Mouse (Mus musculus) limb, embryonic 14.5 days (tissue): ENCODE data around the gene Pnldc1. TPM values are rescaled to one million over a fixed set of nuclear protein-coding genes. Genes with fewer than 3 reads are reported as not detected.

Source experiments
- ATAC-seq: fragments of 200-750 bp; cut with Nextera tagmentation; 2 replicates; pipeline ENCODE4 v1.8.0; 2017; ENCODE audit warnings: low read depth, moderate number of reproducible peaks, moderate TSS enrichment; ENCODE audit not compliant: low FRiP score
- DNase-seq: peaks from one replicate; pipeline ENCODE4 v3.0.0-alpha.2; 2015; ENCODE audit warnings: low spot score
- H3K27ac ChIP-seq: fragments of 300-500 bp; sonication (generic); replicated peaks from 2 replicates; pipeline ENCODE4 v1.5.1; 2014; ENCODE audit warnings: low read depth, mild to moderate bottlenecking, low read length, moderate library complexity, mixed read lengths
- H3K27me3 ChIP-seq: fragments of 300-500 bp; sonication (generic); 2 replicates; pipeline ENCODE4 v1.6.1; 2014; ENCODE audit warnings: low read length, mixed read lengths; ENCODE audit not compliant: control insufficient read depth, insufficient read depth
- H3K36me3 ChIP-seq: fragments of 300-500 bp; sonication (generic); 2 replicates; pipeline ENCODE4 v1.6.1; 2014; ENCODE audit warnings: mild to moderate bottlenecking, low read length, moderate library complexity, mixed read lengths; ENCODE audit not compliant: control insufficient read depth, insufficient read depth
- H3K4me1 ChIP-seq: fragments of 300-500 bp; sonication (generic); 2 replicates; pipeline ENCODE4 v1.6.1; 2014; ENCODE audit warnings: antibody characterized with exemption, low read length, mixed read lengths; ENCODE audit not compliant: control insufficient read depth, insufficient read depth
- H3K4me2 ChIP-seq: fragments of 300-500 bp; sonication (generic); replicated peaks from 2 replicates; pipeline ENCODE4 v1.6.1; 2014; ENCODE audit warnings: low read depth, mild to moderate bottlenecking, low read length, moderate library complexity; ENCODE audit not compliant: severe bottlenecking
- H3K4me3 ChIP-seq: fragments of 300-500 bp; sonication (generic); replicated peaks from 2 replicates; pipeline ENCODE4 v1.5.1; 2014; ENCODE audit warnings: low read length
- H3K9ac ChIP-seq: fragments of 300-500 bp; sonication (generic); 2 replicates; pipeline ENCODE4 v1.6.1; 2014; ENCODE audit warnings: mild to moderate bottlenecking, low read depth, low read length, moderate library complexity; ENCODE audit not compliant: severe bottlenecking
- H3K9me3 ChIP-seq: fragments of 300-500 bp; sonication (generic); 2 replicates; pipeline ENCODE4 v1.6.1; 2016; ENCODE audit warnings: low read length; ENCODE audit not compliant: control insufficient read depth
- POLR2A ChIP-seq: fragments of 200-500 bp; IDR thresholded peaks from 2 replicates; pipeline ENCODE4 v1.8.0; 2012; ENCODE audit warnings: inconsistent platforms, mild to moderate bottlenecking, moderate library complexity, borderline replicate concordance; ENCODE audit not compliant: insufficient read depth, insufficient read length; ENCODE audit errors: extremely low read depth
- WGBS: fragments of 180-500 bp; shearing (Covaris S2); extraction: QIAGEN DNeasy Blood & Tissue Kit; methylation state at CpG from one replicate; pipeline ENCODE4 v1.1.7; 2014; 5-methylcytosine and 5-hydroxymethylcytosine counted together
- polyA plus RNA-seq, 2 experiments: library from polyadenylated mRNA; depleted of rRNA in 1 of 2; stranded (reverse) in 1 of 2; unstranded in 1 of 2; fragments of >200 nt; fragmentation: Nextera tagmentation in 1 of 2; extraction: Ambion mirVana in 1 of 2; gene quantifications; 2 replicates each; pipeline versions ENCODE4 v1.2.1 to v1.2.3; 2012 to 2014

The Pnldc1 gene
- polyA plus RNA-seq, 2 experiments: 2.4 to 5.1 TPM

GRCm38 (mm10) chr17:12847736-12848135, 62.3 kb downstream of the Pnldc1 start:
- WGBS: 62% methylated on average over 4 of the region's 4 CpGs
- H3K27ac ChIP-seq: no peak overlapping the region
- no peak for DNase-seq

GRCm38 (mm10) chr17:12846474-12846873, 63.6 kb downstream of the Pnldc1 start:
- Histone ChIP-seq H3K4me2 (no peak overlapping the region), H3K4me3 (no peak overlapping the region), H3K9ac (no peak overlapping the region), H3K4me1 (peaks cover 20% of the 10 kb centered on the region), H3K27ac (peak overlapping the region; percentile 35), H3K36me3 (peaks cover 2% of the 10 kb centered on the region; the same call in 1 of the 2 replicates), H3K9me3 (no peaks in the 10 kb centered on the region), H3K27me3 (no peaks in the 10 kb centered on the region)
- ATAC-seq (no peak), DNase-seq (no peak)
- no peak for TF ChIP-seq POLR2A
- WGBS: 58% methylated on average over 5 of the region's 5 CpGs

More at GRCm38 (mm10) chr17:12847736-12848135, 62.3 kb downstream of the Pnldc1 start:
- H3K9ac ChIP-seq: no peak overlapping the region
- no peak for ATAC-seq
- no peaks in the 10 kb centered on the region for H3K27me3 ChIP-seq
- H3K4me2 ChIP-seq: no peak overlapping the region
- no peaks in the 10 kb centered on the region for H3K9me3 ChIP-seq
- no peak overlapping the region for H3K4me3 ChIP-seq
- no peak for TF ChIP-seq POLR2A
- H3K4me1 ChIP-seq: peaks cover 20% of the 10 kb centered on the region
- H3K36me3 ChIP-seq: no peaks in the 10 kb centered on the region

- peak; percentile 36 for DNase-seq
- TF ChIP-seq POLR2A: no peak
Observed at GRCm38 (mm10) chr17:12845862-12846261, 64.2 kb downstream of the Pnldc1 start.

GRCm38 (mm10) chr17:12844540-12844939, 65.5 kb downstream of the Pnldc1 start:
- Histone ChIP-seq H3K27me3 (no peaks in the 10 kb centered on the region), H3K4me1 (peaks cover 30% of the 10 kb centered on the region), H3K9me3 (no peaks in the 10 kb centered on the region), H3K4me3 (no peak overlapping the region), H3K4me2 (no peak overlapping the region), H3K36me3 (peaks cover 2% of the 10 kb centered on the region; the same call in 1 of the 2 replicates), H3K27ac (peak overlapping the region; percentile 71), H3K9ac (no peak overlapping the region)
- WGBS: 50% methylated on average over 4 of the region's 4 CpGs
- no peak for TF ChIP-seq POLR2A
- peak; percentile 58 for DNase-seq
- peak; percentile 42; the same call in 1 of the 2 replicates for ATAC-seq

More at GRCm38 (mm10) chr17:12845862-12846261, 64.2 kb downstream of the Pnldc1 start:
- Histone ChIP-seq H3K9me3 (no peaks in the 10 kb centered on the region), H3K4me3 (no peak overlapping the region), H3K36me3 (peaks cover 2% of the 10 kb centered on the region; the same call in 1 of the 2 replicates), H3K4me2 (no peak overlapping the region), H3K27me3 (no peaks in the 10 kb centered on the region), H3K9ac (no peak overlapping the region), H3K4me1 (peaks cover 20% of the 10 kb centered on the region), H3K27ac (peak overlapping the region; percentile 35)
- 28% methylated on average over 5 of the region's 5 CpGs for WGBS
- peak; percentile 35; the same call in 1 of the 2 replicates for ATAC-seq

GRCm38 (mm10) chr17:12843826-12844225, 66.2 kb downstream of the Pnldc1 start:
- ATAC-seq (no peak), DNase-seq (no peak)
- H3K9ac ChIP-seq: no peak overlapping the region
- H3K27ac ChIP-seq: peak overlapping the region; percentile 71
- WGBS: 67% methylated on average over 6 of the region's 6 CpGs
- peaks cover 31% of the 10 kb centered on the region for H3K4me1 ChIP-seq
- no peaks in the 10 kb centered on the region for H3K9me3 ChIP-seq
- TF ChIP-seq POLR2A: no peak
- peaks cover 2% of the 10 kb centered on the region; the same call in 1 of the 2 replicates for H3K36me3 ChIP-seq
- H3K27me3 ChIP-seq: no peaks in the 10 kb centered on the region
- no peak overlapping the region for H3K4me2 ChIP-seq
- no peak overlapping the region for H3K4me3 ChIP-seq
